Mouse (Mus musculus) hematopoietic stem cell, adult 5-6 weeks (primary cell): ENCODE measurements at regions not wholly inside any gene's neighbourhood (a gene's known extent, or its start where the extent isn't known, plus 50 kb on each side); places are given as distances from the start of the nearest gene placed in this dataset.
"Not testable (repeated sequence)": the region's sequence is repeated elsewhere in the genome, so short reads cannot be mapped to it uniquely, and the experiment has no call there.

Source experiments
- ATAC-seq, 2 experiments: fragments of 125-278 bp in 1 of 2; replicated peaks in 1 of 2; 2 replicates each; pipeline ENCODE4 v1.8.0; 2016 to 2017; ENCODE audit warnings: inconsistent platforms in 2 of 2, mild to moderate bottlenecking in 2 of 2, moderate number of reproducible peaks in 2 of 2, low read depth in 1 of 2, moderate TSS enrichment in 1 of 2; ENCODE audit not compliant: low FRiP score in 2 of 2, poor library complexity in 2 of 2, severe bottlenecking in 2 of 2, insufficient read depth in 1 of 2, low TSS enrichment in 1 of 2

GRCm38 (mm10) chr3:8245195-8245789, 1364.6 kb downstream of the Zfp704 start:
- peak; percentile 84 to 96 for ATAC-seq

- ATAC-seq = not testable (repeated sequence)
These were observed 1365.2 kb downstream of the Zfp704 start for GRCm38 (mm10) chr3:8244526-8245194.

- no peak for ATAC-seq
These were observed 1403.1 kb downstream of the Zfp704 start for GRCm38 (mm10) chr3:8206623-8207404.

- ATAC-seq = no peak
These were observed 1446.9 kb downstream of the Zfp704 start for GRCm38 (mm10) chr3:8163030-8163429.

GRCm38 (mm10) chr3:8161997-8162756, 1447.7 kb downstream of the Zfp704 start:
- no peak for ATAC-seq

GRCm38 (mm10) chr3:8143016-8143415, 1466.9 kb downstream of the Zfp704 start:
- ATAC-seq = no peak

GRCm38 (mm10) chr3:8142190-8142589, 1467.7 kb downstream of the Zfp704 start:
- no peak for ATAC-seq

- ATAC-seq = no peak
These were observed 1468.2 kb downstream of the Zfp704 start for GRCm38 (mm10) chr3:8141664-8142084.

GRCm38 (mm10) chr3:8123641-8124040, 1486.2 kb downstream of the Zfp704 start:
- ATAC-seq = not testable (repeated sequence)

- no peak for ATAC-seq
These were observed 1486.7 kb downstream of the Zfp704 start for GRCm38 (mm10) chr3:8123141-8123540.

- no peak for ATAC-seq
These were observed 1478.0 kb upstream of the 1700008P02Rik start for GRCm38 (mm10) chr3:8098291-8098690.

- ATAC-seq = no peak
These were observed 1464.5 kb upstream of the 1700008P02Rik start for GRCm38 (mm10) chr3:8084749-8085148.

GRCm38 (mm10) chr3:8053711-8054110, 1433.5 kb upstream of the 1700008P02Rik start:
- no peak for ATAC-seq

GRCm38 (mm10) chr3:8051167-8051566, 1430.9 kb upstream of the 1700008P02Rik start:
- no peak for ATAC-seq

- ATAC-seq = no peak
These were observed 1429.5 kb upstream of the 1700008P02Rik start for GRCm38 (mm10) chr3:8049706-8050105.

- no peak for ATAC-seq
These were observed 1426.1 kb upstream of the 1700008P02Rik start for GRCm38 (mm10) chr3:8046348-8046747.

- no peak for ATAC-seq
These were observed 1416.5 kb upstream of the 1700008P02Rik start for GRCm38 (mm10) chr3:8036697-8037096.
